Mouse (Mus musculus) hindbrain, embryonic 11.5 days (tissue): Measurements from ENCODE around the gene Tex44. TPM values are rescaled to one million over a fixed set of nuclear protein-coding genes. Genes with fewer than 3 reads are reported as not detected.
"Not testable (repeated sequence)": the region's sequence is repeated elsewhere in the genome, so short reads cannot be mapped to it uniquely, and the experiment has no call there.

Experiments
- ATAC-seq: fragments of 200-750 bp; cut with Nextera tagmentation; 2 replicates; pipeline ENCODE4 v1.8.0; 2017; ENCODE audit warnings: mild to moderate bottlenecking, moderate TSS enrichment, moderate library complexity; ENCODE audit not compliant: low FRiP score
- DNase-seq: peaks from one replicate; pipeline ENCODE4 v3.0.0-alpha.2; 2015; ENCODE audit warnings: low spot score
- H3K27ac ChIP-seq: fragments of 300-500 bp; sonication (generic); 2 replicates; pipeline ENCODE4 v1.5.1; 2014; ENCODE audit warnings: mild to moderate bottlenecking, low read depth, low read length
- H3K27me3 ChIP-seq: fragments of 300-500 bp; sonication (generic); 2 replicates; pipeline ENCODE4 v1.6.1; 2014; ENCODE audit warnings: mild to moderate bottlenecking, low read length, moderate library complexity, mixed read lengths; ENCODE audit not compliant: control insufficient read depth, insufficient read depth
- H3K36me3 ChIP-seq: fragments of 300-500 bp; sonication (generic); 2 replicates; pipeline ENCODE4 v1.6.1; 2014; ENCODE audit warnings: mild to moderate bottlenecking, low read length, moderate library complexity, mixed read lengths; ENCODE audit not compliant: control insufficient read depth, insufficient read depth
- H3K4me1 ChIP-seq: fragments of 300-500 bp; sonication (generic); replicated peaks from 2 replicates; pipeline ENCODE4 v1.6.1; 2014; ENCODE audit warnings: low read length, mixed read lengths; ENCODE audit not compliant: control insufficient read depth, insufficient read depth
- H3K4me2 ChIP-seq: fragments of 300-500 bp; sonication (generic); replicated peaks from 2 replicates; pipeline ENCODE4 v1.6.1; 2014; ENCODE audit warnings: mild to moderate bottlenecking, low read depth, low read length
- H3K4me3 ChIP-seq: fragments of 300-500 bp; sonication (generic); 2 replicates; pipeline ENCODE4 v1.5.1; 2014; ENCODE audit warnings: low read depth, low read length
- H3K9ac ChIP-seq: fragments of 300-500 bp; sonication (generic); 2 replicates; pipeline ENCODE4 v1.6.1; 2014; ENCODE audit warnings: low read depth, low read length
- H3K9me3 ChIP-seq: fragments of 300-500 bp; sonication (generic); 2 replicates; pipeline ENCODE4 v1.6.1; 2016; ENCODE audit warnings: low read length; ENCODE audit not compliant: control insufficient read depth
- WGBS: fragments of 180-500 bp; shearing (Covaris S2); extraction: QIAGEN DNeasy Blood & Tissue Kit; methylation state at CpG from one replicate; pipeline ENCODE4 v1.1.7; 2014; 5-methylcytosine and 5-hydroxymethylcytosine counted together
- polyA plus RNA-seq: library from polyadenylated mRNA; unstranded; fragments of >200 nt; fragmentation: Nextera tagmentation; extraction: Ambion mirVana; gene quantifications from 2 replicates; pipeline ENCODE4 v1.2.1, GENCODE M21; 2014

The Tex44 gene
- polyA plus RNA-seq, 1 experiment from 2014 or later, result 0.15 TPM

DNA sequence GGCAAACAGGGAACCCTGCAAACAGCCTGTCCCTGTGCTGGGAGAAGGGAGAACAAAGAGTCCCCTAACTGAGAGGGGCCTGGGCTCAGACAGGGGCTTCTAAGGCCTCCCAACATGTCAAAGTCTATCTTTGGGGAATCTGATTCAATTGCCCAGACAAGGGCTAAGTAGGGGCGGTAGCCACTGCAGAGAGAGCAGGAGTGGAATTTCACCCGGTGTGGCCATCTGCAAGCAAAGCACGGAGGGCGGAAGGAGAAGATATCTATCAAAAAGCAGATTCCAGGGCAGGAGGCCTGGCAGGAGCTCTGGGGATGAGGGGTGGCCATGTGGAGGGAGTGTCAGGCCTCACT lies 38.7 kb downstream of the Tex44 start:
- 33% methylated on average over 4 of the region's 4 CpGs for WGBS
- Histone ChIP-seq H3K27me3 (no peaks in the 10 kb centered on the region), H3K27ac (peak overlapping the region; percentile 77), H3K4me1 (no peaks in the 10 kb centered on the region), H3K4me3 (no peak overlapping the region), H3K9me3 (no peaks in the 10 kb centered on the region), H3K4me2 (no peak overlapping the region), H3K9ac (no peak overlapping the region), H3K36me3 (no peaks in the 10 kb centered on the region)
- peak; percentile 59 for DNase-seq
- peak; percentile 72 for ATAC-seq

- ATAC-seq, result no peak
- Histone ChIP-seq H3K9me3 (no peaks in the 10 kb centered on the region), H3K36me3 (no peaks in the 10 kb centered on the region), H3K4me3 (no peak overlapping the region), H3K9ac (no peak overlapping the region), H3K4me2 (no peak overlapping the region), H3K4me1 (peaks cover 3% of the 10 kb centered on the region; the same call in 1 of the 2 replicates), H3K27ac (no peak overlapping the region), H3K27me3 (no peaks in the 10 kb centered on the region; the same call in 1 of the 2 replicates)
- WGBS, result 84% methylated on average over 8 of the region's 8 CpGs
- no peak for DNase-seq
These were observed 41.3 kb downstream of the Tex44 start for GRCm38 (mm10) chr1:86467416-86467815.

DNA sequence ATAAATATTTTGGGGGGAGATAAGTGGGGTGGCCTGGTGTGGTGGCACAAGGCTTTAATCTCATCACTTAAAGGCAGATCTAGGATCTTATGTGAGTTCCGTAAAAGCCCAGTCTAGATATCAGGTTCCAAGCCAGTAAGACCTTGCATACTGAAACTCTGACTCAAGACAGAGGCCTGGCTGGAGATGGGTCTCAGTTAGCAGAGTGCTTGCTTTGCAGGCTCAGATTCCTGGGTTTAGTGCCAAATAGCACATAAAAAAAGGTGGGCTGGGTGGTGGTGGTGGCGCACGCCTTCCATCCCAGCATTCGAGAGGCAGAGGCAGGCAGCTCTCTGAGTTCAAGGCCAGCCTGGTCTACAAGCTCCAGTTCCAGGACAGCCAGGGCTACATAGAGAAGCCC lies 43.7 kb downstream of the Tex44 start:
- H3K9ac ChIP-seq, result no peak overlapping the region
- no peaks in the 10 kb centered on the region for H3K9me3 ChIP-seq
- ATAC-seq, result no peak
- H3K27ac ChIP-seq, result no peak overlapping the region
- no peaks in the 10 kb centered on the region for H3K36me3 ChIP-seq
- no peak overlapping the region for H3K4me3 ChIP-seq
- over 99% methylated on average over 4 of the region's 4 CpGs for WGBS
- peaks cover 4% of the 10 kb centered on the region; the same call in 1 of the 2 replicates for H3K4me1 ChIP-seq
- H3K4me2 ChIP-seq, result no peak overlapping the region
- no peak for DNase-seq
- H3K27me3 ChIP-seq, result no peaks in the 10 kb centered on the region; the same call in 1 of the 2 replicates

DNA sequence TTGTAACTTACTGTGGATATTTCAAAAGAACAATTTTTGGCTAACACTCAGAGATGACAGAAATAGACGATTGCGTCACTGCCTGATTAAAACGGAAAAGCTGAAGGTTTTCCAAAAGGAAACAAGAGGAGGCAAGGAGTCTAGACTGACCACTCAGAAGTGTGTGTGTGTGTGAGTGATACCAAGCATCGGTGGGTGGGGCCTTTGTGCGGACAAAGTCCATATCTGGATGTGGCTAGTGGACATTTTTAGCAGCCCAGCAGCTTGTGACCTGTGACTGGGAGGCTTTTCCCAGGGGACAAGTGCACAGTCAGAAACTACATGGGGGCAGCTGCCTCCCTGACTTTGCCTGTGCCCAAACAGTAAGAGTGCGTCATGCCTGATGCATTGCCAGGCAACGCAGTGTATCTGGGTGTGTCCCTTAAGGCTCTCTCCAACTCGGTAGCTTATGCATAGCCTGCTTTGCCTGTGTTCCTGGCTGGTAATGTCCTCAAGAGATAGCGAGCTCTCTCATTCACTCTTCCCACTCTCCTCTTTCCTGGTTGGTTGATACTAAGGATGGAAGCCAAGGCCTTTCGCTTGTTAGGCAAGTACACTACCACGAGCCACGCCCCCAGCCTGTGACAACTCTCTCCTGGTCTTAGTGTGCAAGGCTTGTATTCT lies 44.5 kb downstream of the Tex44 start:
- H3K27ac ChIP-seq, result no peak overlapping the region
- no peaks in the 10 kb centered on the region; the same call in 1 of the 2 replicates for H3K27me3 ChIP-seq
- DNase-seq (no peak), ATAC-seq (no peak; the same call in 1 of the 2 replicates)
- no peaks in the 10 kb centered on the region for H3K9me3 ChIP-seq
- H3K4me2 ChIP-seq, result no peak overlapping the region
- no peak overlapping the region for H3K9ac ChIP-seq
- no peak overlapping the region for H3K4me3 ChIP-seq
- H3K4me1 ChIP-seq, result peaks cover 4% of the 10 kb centered on the region; the same call in 1 of the 2 replicates
- no peaks in the 10 kb centered on the region for H3K36me3 ChIP-seq
- WGBS, result 82% methylated on average over 12 of the region's 12 CpGs

DNA sequence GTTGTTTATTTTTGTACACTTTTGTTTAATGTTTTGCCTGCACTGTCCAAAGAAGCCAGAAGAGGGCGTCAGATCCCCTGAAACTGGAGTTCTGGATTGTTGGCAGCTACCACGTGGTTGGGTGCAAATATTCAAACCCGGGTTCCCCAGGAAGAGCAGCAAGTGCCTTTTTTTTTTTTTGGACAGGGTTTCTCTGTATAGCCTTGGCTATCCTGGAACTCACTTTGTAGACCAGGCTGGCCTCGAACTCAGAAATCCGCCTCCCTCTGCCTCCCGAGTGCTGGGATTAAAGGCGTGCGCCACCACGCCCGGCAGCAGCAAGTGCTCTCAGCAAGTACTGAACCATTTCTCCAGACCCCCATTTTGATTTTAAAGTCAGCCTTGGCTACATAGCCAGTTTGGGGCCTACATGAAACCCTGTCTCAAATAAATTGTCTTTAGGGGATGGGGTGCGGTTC lies 45.4 kb downstream of the Tex44 start:
- 71% methylated on average over 11 of the region's 11 CpGs for WGBS
- DNase-seq, result peak; percentile 48
- H3K4me3 ChIP-seq, result not testable (repeated sequence)

GRCm38 (mm10) chr1:86472197-86472952 lies 46.2 kb downstream of the Tex44 start:
- no peaks in the 10 kb centered on the region; the same call in 1 of the 2 replicates for H3K27me3 ChIP-seq
- H3K9me3 ChIP-seq, result no peaks in the 10 kb centered on the region
- H3K9ac ChIP-seq, result peak overlapping the region; percentile 57
- H3K4me2 ChIP-seq, result peak overlapping the region; percentile 21; the same call in 1 of the 2 replicates
- H3K36me3 ChIP-seq, result no peaks in the 10 kb centered on the region
- ATAC-seq (peak; percentile 27; the same call in 1 of the 2 replicates), DNase-seq (peak; percentile 56)
- WGBS, result 28% methylated on average over 31 of the region's 31 CpGs
- no peak overlapping the region for H3K4me3 ChIP-seq
- peaks cover 4% of the 10 kb centered on the region; the same call in 1 of the 2 replicates for H3K4me1 ChIP-seq
- no peak overlapping the region for H3K27ac ChIP-seq

More for the DNA sequence above, 45.4 kb downstream of the Tex44 start:
- ATAC-seq, H3K9me3 ChIP-seq, H3K4me2 ChIP-seq, H3K4me1 ChIP-seq, H3K36me3 ChIP-seq, H3K9ac ChIP-seq, H3K27ac ChIP-seq, H3K27me3 ChIP-seq: not testable (repeated sequence)

DNA sequence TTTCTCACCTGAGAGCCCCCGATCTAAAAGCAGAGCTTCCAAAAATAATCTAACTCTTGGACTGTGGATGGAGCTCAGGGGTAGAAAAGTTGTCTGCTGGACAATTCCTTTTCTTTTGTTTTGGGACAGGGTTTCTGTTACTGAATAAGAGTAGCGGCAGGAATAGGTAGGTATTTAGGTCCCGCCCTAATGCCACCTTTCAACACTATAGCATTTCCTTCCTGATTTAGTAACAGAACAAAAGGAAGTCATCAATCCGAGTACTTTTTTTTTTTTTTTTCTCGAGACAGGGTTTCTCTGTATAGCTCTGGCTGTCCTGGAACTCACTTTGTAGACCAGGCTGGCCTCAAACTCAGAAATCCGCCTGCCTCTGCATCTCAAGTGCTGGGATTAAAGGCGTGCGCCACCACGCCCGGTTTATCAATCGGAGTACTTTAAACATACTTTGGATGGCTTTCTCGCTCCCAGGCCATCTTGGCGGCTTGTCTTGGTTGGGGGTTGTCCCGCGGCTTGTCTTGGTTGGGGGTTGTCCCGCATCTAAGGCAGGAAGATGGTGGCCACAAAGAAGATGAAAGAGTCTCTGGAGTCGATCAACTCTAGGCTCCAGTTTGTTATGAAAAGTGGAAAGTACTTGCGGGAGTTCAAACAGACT lies 47.1 kb downstream of the Tex44 start:
- no peak overlapping the region for H3K9ac ChIP-seq
- ATAC-seq (no peak), DNase-seq (no peak)
- 94% methylated on average over 18 of the region's 18 CpGs for WGBS
- no peaks in the 10 kb centered on the region; the same call in 1 of the 2 replicates for H3K27me3 ChIP-seq
- no peak overlapping the region for H3K4me3 ChIP-seq
- no peaks in the 10 kb centered on the region for H3K9me3 ChIP-seq
- peaks cover 4% of the 10 kb centered on the region; the same call in 1 of the 2 replicates for H3K4me1 ChIP-seq
- H3K4me2 ChIP-seq, result no peak overlapping the region
- no peaks in the 10 kb centered on the region for H3K36me3 ChIP-seq
- no peak overlapping the region for H3K27ac ChIP-seq
